Mouse (Mus musculus) heart, embryonic 15.5 days (tissue): ENCODE measurements at regions not wholly inside any gene's neighbourhood (a gene's known extent, or its start where the extent isn't known, plus 50 kb on each side); places are given as distances from the start of the nearest gene placed in this dataset.

Source experiments
- ATAC-seq: fragments of 200-750 bp; cut with Nextera tagmentation; replicated peaks from 2 replicates; pipeline ENCODE4 v1.8.0; 2017; ENCODE audit warnings: low read depth, moderate TSS enrichment; ENCODE audit not compliant: insufficient number of reproducible peaks, insufficient read depth, low FRiP score
- H3K27ac ChIP-seq: fragments of 300-500 bp; sonication (generic); 2 replicates; pipeline ENCODE4 v1.5.1; 2015; ENCODE audit warnings: mild to moderate bottlenecking, inconsistent platforms
- H3K27me3 ChIP-seq: fragments of 300-500 bp; sonication (generic); 2 replicates; pipeline ENCODE4 v1.6.1; 2015; ENCODE audit warnings: inconsistent platforms
- H3K36me3 ChIP-seq: fragments of 300-500 bp; sonication (generic); 2 replicates; pipeline ENCODE4 v1.6.1; 2015; ENCODE audit warnings: mild to moderate bottlenecking, inconsistent platforms
- H3K4me1 ChIP-seq: fragments of 300-500 bp; sonication (generic); replicated peaks from 2 replicates; pipeline ENCODE4 v1.6.1; 2015; ENCODE audit warnings: inconsistent platforms
- H3K4me2 ChIP-seq: fragments of 300-500 bp; sonication (generic); 2 replicates; pipeline ENCODE4 v1.6.1; 2015; ENCODE audit warnings: inconsistent platforms, mild to moderate bottlenecking, moderate library complexity
- H3K4me3 ChIP-seq: fragments of 300-500 bp; sonication (generic); 2 replicates; pipeline ENCODE4 v1.5.1; 2015; ENCODE audit warnings: mild to moderate bottlenecking, inconsistent platforms
- H3K9ac ChIP-seq: fragments of 300-500 bp; sonication (generic); 2 replicates; pipeline ENCODE4 v1.6.1; 2015; ENCODE audit warnings: mild to moderate bottlenecking, inconsistent platforms
- H3K9me3 ChIP-seq: fragments of 300-500 bp; sonication (generic); replicated peaks from 2 replicates; pipeline ENCODE4 v1.6.1; 2016; ENCODE audit warnings: inconsistent platforms
- WGBS: fragments of 180-500 bp; shearing (Covaris S2); methylation state at CpG from one replicate; pipeline ENCODE4 v1.1.7; 2015; ENCODE audit warnings: mixed read lengths; 5-methylcytosine and 5-hydroxymethylcytosine counted together

DNA sequence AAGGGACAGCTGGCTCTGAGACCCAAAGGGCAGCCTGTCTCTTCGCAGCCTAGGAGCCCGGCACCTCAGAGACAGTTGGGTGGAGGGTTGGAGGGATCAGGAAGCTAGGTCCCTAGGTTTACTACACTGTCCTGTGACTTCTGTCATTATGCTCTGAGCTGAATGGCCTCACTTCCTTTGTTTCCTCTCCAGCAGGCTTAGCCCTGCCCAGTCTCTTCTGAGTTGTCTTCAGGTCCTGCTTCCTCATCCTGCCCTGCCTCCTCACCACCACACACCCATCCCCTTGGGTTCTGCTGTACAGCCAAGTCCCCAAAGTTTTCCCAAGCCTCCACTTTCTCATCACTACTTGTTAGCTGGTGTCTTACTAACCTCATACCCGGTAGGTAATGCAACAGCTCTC, 122.7 kb upstream of the Ccdc122 start:
- no peaks in the 10 kb centered on the region for H3K36me3 ChIP-seq
- no peak overlapping the region for H3K9ac ChIP-seq
- no peak overlapping the region for H3K4me3 ChIP-seq
- no peak overlapping the region for H3K4me2 ChIP-seq
- no peaks in the 10 kb centered on the region for H3K27me3 ChIP-seq
- no peak for ATAC-seq
- H3K27ac ChIP-seq: 0 out of 2 replicates have a peak overlapping the region, but pooled peaks have one; percentile 3
- peaks cover 15% of the 10 kb centered on the region for H3K4me1 ChIP-seq
- H3K9me3 ChIP-seq: no peaks in the 10 kb centered on the region
- WGBS: 87% methylated on average over 3 of the region's 3 CpGs

DNA sequence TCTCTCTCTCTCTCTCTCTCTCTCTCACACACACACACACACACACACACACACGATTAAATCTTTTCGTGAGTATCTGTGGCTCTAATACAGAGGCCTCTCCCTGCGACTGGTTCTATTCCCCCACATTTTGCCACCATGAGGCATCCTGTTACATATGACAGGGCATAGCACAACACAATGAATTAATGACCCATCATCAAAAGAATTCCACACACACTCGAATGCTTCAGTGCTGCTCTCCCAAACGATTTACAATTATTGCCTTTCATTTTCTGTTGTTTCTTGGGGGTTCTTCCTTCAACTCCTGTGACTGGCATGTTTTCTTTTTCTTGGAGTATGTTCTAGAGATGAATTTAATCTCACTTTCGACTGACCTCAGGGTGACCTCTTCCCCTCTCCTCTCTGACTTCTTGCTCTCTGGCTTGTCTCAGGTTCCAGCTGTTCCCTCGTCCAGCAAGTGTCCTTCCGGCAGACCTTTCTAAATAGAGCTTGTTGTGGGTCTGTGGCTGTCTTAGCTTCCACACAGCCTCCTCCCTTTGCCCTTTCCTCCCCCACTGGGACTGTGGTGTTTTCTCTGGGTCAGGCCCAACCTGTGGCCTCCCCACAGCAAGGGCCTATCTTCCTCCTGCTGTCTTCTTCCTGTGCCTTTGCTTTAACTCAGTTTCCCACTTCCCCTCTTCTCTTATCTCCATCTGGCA, 124.1 kb upstream of the Ccdc122 start:
- H3K9ac ChIP-seq: no peak overlapping the region
- no peaks in the 10 kb centered on the region for H3K36me3 ChIP-seq
- WGBS: 26% methylated on average over 8 of the region's 8 CpGs
- H3K27ac ChIP-seq: peak overlapping the region; percentile 26
- no peak overlapping the region for H3K4me2 ChIP-seq
- peaks cover 15% of the 10 kb centered on the region for H3K4me1 ChIP-seq
- no peaks in the 10 kb centered on the region for H3K9me3 ChIP-seq
- no peaks in the 10 kb centered on the region for H3K27me3 ChIP-seq
- no peak overlapping the region for H3K4me3 ChIP-seq
- ATAC-seq: peak; percentile 53; the same call in 1 of the 2 replicates

DNA sequence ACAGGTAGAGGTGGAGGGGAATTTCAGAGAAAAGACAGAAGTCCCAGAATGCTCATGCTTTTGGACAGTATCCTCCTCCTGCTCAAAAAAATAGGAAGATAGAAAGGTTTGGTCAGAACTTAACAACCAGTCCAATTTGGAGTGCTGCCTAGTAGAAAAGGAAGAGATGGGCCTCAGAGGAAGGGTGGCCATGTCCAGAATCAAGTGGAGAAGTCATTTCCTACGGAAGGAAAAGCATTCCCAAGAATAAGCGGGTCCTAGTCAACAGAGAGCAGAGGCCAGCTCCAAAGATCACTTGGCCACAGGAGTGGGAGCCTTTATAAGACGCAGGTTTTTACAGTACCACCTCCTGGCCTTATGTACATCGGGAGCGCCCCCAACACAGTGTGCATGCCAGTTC, 125.3 kb upstream of the Ccdc122 start:
- Histone ChIP-seq H3K9ac (no peak overlapping the region), H3K4me1 (peaks cover 12% of the 10 kb centered on the region), H3K27me3 (no peaks in the 10 kb centered on the region), H3K27ac (no peak overlapping the region), H3K4me3 (no peak overlapping the region), H3K36me3 (no peaks in the 10 kb centered on the region), H3K9me3 (no peaks in the 10 kb centered on the region), H3K4me2 (no peak overlapping the region)
- WGBS: 75% methylated on average over 5 of the region's 5 CpGs
- ATAC-seq: no peak

DNA sequence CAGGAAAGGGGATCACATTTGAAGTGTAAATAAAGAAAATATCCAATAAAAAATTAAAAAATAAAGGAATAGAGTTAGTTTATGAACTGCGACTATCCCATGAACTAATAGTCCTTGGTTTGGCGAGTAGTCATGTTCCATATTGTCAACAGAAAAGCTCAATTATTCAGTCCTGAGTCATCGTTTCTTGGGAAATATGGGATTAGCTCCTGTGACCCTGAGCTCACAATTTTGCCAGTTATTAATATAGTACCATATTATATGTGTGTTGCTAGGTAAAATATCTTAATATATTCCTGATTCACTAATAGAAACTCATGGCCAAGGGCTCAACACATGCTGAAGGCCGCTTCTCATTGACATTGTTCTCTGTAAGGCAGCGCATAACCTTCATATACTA, 126.4 kb upstream of the Ccdc122 start:
- Histone ChIP-seq H3K4me3 (no peak overlapping the region), H3K27me3 (no peaks in the 10 kb centered on the region), H3K9me3 (no peaks in the 10 kb centered on the region), H3K9ac (no peak overlapping the region), H3K4me2 (no peak overlapping the region), H3K36me3 (no peaks in the 10 kb centered on the region), H3K27ac (no peak overlapping the region), H3K4me1 (peaks cover 12% of the 10 kb centered on the region)
- no peak for ATAC-seq
- 91% methylated on average over 5 of the region's 5 CpGs for WGBS

DNA sequence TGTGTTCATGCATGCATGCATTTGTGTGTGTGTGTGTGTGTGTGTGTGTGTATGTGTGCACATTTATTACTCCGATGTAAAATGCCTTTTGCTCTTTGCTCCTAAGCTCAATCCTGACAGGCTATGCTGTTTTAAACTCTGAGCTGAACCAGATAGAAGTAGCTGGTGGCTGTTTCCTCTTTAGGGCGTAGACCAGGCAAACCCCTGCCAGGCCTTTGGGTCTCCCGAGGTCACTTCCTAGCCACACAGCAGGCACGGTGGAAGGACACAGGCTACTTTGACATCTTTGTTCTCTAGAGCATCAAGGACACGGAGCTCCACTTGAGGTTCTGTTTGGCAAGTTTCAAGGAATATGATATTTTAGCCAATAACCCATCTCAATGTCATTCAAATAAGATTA, 128.6 kb upstream of the Ccdc122 start:
- Histone ChIP-seq H3K4me3 (no peak overlapping the region), H3K4me2 (no peak overlapping the region), H3K27ac (no peak overlapping the region), H3K9me3 (no peaks in the 10 kb centered on the region), H3K4me1 (peaks cover 6% of the 10 kb centered on the region), H3K36me3 (no peaks in the 10 kb centered on the region), H3K9ac (no peak overlapping the region), H3K27me3 (no peaks in the 10 kb centered on the region)
- no peak for ATAC-seq
- WGBS: 50% methylated on average over 5 of the region's 5 CpGs

DNA sequence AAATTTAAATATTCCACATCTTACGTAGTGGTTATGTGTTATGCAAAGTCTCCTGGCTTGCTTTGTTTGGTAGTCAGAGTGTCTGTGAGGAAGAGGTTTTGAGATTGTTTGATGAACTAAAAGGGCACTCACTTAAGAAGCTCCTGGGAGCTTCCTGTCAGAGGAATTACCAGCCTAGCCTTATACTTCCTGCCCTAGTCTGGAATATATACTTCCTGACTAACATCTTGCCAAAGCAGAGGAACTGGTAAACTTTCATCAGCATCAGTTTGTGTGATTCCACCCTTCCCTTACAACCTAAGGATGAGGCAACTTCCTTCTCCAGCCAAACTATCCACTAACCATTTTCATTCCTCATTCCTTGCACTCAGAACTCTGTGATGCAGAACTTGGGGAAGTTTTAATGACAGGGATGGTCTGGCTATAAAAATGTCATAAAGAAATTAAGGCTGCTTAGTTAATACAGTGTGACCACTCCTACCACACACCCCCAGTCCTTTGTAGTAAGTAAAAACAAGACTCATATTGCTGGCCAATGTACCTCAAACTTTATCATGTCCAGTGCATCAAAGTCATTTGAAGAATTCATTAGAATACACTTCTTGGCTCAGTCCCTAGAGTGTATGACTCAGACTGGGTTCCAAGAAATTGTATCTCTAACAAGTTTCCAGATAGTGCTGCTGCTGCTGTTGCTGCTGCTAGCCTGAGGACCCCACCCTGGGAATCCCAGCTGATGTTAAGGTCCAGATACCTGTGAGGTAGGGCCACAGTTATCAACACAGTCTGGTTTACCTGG, 133.4 kb upstream of the Ccdc122 start:
- Histone ChIP-seq H3K9ac (no peak overlapping the region), H3K4me1 (0 out of 2 replicates have a peak, but pooled peaks cover 3% of the 10 kb centered on the region), H3K27me3 (no peaks in the 10 kb centered on the region), H3K36me3 (no peaks in the 10 kb centered on the region), H3K27ac (no peak overlapping the region), H3K4me3 (no peak overlapping the region), H3K9me3 (no peaks in the 10 kb centered on the region), H3K4me2 (no peak overlapping the region)
- 65% methylated on average over 1 of the region's 1 CpGs for WGBS
- ATAC-seq: no peak

DNA sequence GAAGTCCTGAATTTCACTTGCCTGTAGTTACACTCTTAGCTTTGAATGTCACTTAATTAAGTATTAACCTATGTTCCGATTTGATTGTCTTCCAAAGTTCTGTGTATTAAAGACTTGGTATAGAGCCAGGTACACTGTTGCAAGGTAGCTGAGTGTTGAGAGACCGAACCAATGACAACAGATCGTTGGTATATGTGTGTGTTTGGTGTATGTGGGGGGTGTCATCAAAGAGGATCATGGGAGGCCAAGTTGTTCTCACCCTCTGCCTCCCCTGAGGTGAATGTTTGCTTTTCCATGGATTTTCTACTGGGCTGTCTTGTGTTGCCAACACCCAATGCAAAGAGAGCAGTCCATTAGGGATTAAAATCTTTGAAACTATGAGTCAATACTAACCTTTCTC, 135.1 kb upstream of the Ccdc122 start:
- Histone ChIP-seq H3K4me2 (no peak overlapping the region), H3K27me3 (no peaks in the 10 kb centered on the region), H3K4me1 (0 out of 2 replicates have a peak, but pooled peaks cover 3% of the 10 kb centered on the region), H3K4me3 (no peak overlapping the region), H3K9me3 (no peaks in the 10 kb centered on the region), H3K9ac (no peak overlapping the region), H3K36me3 (no peaks in the 10 kb centered on the region), H3K27ac (no peak overlapping the region)
- ATAC-seq: no peak
- WGBS: 78% methylated on average over 3 of the region's 3 CpGs

DNA sequence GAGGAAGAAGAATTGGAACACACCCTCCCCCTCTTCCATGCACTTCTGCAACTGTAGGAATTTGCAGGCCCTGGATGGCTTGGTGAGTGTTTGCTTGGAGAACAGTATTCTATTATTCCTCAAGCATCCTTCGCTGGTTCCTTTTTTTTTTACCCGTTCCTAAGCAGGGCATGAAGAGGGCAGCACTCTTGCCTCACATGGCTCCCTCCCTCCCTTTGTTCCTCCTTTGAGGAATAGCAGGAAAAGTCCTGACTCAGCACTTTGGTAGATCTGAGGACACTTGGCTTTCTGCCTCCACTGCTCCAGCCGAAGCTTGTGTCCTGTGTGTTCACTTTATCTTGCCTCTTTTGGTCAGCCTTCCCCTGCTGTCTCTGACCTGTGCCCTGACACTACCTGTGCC, 137.2 kb upstream of the Ccdc122 start:
- no peak overlapping the region for H3K9ac ChIP-seq
- H3K4me1 ChIP-seq: 0 out of 2 replicates have a peak, but pooled peaks cover 3% of the 10 kb centered on the region
- H3K27me3 ChIP-seq: no peaks in the 10 kb centered on the region
- 34% methylated on average over 3 of the region's 3 CpGs for WGBS
- no peak overlapping the region for H3K4me3 ChIP-seq
- H3K36me3 ChIP-seq: no peaks in the 10 kb centered on the region
- ATAC-seq: no peak
- no peak overlapping the region for H3K27ac ChIP-seq
- no peaks in the 10 kb centered on the region for H3K9me3 ChIP-seq
- H3K4me2 ChIP-seq: no peak overlapping the region

DNA sequence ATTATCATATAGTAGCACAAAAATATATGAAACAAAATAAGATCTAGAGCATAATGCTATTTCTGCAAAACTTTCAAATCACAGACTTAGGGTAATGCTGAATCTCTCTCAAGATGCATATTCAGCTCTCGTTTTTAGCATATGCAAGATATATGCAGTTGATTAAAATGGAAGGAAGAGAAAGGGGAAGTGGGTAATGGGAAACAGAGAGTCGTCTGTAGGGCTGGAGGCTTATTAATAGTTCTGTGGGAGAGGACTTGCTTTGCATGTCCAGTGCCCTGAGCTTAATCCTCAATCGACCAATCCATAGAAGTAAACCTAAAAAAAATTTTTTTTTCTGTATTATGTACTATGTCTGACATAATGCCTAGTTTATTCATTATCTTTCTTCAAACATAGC, 148.9 kb upstream of the Ccdc122 start:
- H3K9ac ChIP-seq: no peak overlapping the region
- no peaks in the 10 kb centered on the region for H3K27me3 ChIP-seq
- H3K9me3 ChIP-seq: no peaks in the 10 kb centered on the region
- H3K36me3 ChIP-seq: no peaks in the 10 kb centered on the region
- whole genome bisulfite sequencing: 54% methylated on average over 3 of the region's 3 CpGs
- H3K4me1 ChIP-seq: peaks cover 11% of the 10 kb centered on the region
- H3K4me3 ChIP-seq: no peak overlapping the region
- no peak overlapping the region for H3K27ac ChIP-seq
- ATAC-seq: no peak
- no peak overlapping the region for H3K4me2 ChIP-seq

DNA sequence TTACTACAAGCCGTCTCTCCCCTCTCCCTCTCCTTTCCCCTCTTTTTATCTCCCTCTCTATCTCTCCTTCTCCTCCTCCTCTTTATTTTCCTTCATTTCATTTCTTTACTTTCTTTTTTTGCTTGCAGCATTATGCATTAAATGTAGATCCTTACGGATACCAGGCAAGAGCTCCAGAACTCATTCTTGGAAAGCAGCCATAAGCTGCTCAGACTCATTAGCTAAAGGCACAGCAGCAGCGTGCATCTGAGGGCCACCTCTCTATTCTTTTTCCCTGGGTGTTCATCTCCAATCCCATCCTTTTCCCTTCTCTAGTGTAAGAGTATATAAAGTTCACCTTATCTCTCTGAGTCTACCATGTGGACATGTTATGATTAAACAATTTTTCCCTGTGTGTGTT, 149.4 kb upstream of the Ccdc122 start:
- ATAC-seq: no peak
- Histone ChIP-seq H3K4me3 (no peak overlapping the region), H3K36me3 (no peaks in the 10 kb centered on the region), H3K27me3 (no peaks in the 10 kb centered on the region), H3K4me1 (peaks cover 17% of the 10 kb centered on the region), H3K9me3 (no peaks in the 10 kb centered on the region), H3K9ac (no peak overlapping the region), H3K27ac (no peak overlapping the region), H3K4me2 (no peak overlapping the region)
- WGBS: 30% methylated on average over 3 of the region's 3 CpGs

DNA sequence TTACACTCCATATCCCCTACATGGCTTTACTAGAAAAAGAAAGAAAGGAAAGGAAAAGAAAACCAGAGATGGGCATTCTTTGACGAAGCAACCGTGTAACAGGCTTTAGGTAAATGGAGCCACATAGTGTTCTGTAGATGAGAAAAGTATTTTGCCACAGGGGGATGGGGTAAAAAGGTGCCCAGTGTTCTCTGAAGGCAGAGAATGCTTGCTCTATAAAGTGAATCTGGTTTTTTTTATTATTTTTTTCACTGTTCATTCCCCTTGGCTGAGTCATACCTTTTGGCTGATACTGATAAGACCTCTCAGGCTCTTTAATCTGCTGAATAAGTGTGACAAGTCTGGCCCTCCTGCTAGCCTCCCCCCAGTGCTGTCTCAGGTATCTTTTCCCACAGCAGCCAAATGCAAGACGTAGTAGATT, 153.3 kb upstream of the Ccdc122 start:
- peak overlapping the region; percentile 19; the same call in 1 of the 2 replicates for H3K4me2 ChIP-seq
- no peaks in the 10 kb centered on the region for H3K36me3 ChIP-seq
- 28% methylated on average over 3 of the region's 3 CpGs for WGBS
- no peaks in the 10 kb centered on the region for H3K9me3 ChIP-seq
- no peak for ATAC-seq
- H3K27ac ChIP-seq: peak overlapping the region; percentile 58
- no peak overlapping the region for H3K9ac ChIP-seq
- no peaks in the 10 kb centered on the region for H3K27me3 ChIP-seq
- peaks cover 19% of the 10 kb centered on the region for H3K4me1 ChIP-seq
- no peak overlapping the region for H3K4me3 ChIP-seq
